Mouse (Mus musculus) thymus, adult 2 months (tissue): ENCODE data around the gene Pigo.

ENCODE experiments used
- CTCF ChIP-seq: fragments of 200-500 bp; IDR thresholded peaks from 2 replicates; pipeline ENCODE4 v1.5.1; 2012; ENCODE audit warnings: mild to moderate bottlenecking, control low read depth, low read length, moderate library complexity, borderline replicate concordance; ENCODE audit not compliant: control insufficient read depth, poor library complexity, insufficient read depth; ENCODE audit errors: extremely low read depth
- POLR2A ChIP-seq: fragments of 200-500 bp; IDR thresholded peaks from 2 replicates; pipeline ENCODE4 v1.6.1; 2012; ENCODE audit warnings: mild to moderate bottlenecking, low read length, control low read depth, moderate library complexity; ENCODE audit not compliant: control insufficient read depth, poor library complexity, insufficient read depth; ENCODE audit errors: extremely low read depth

DNA sequence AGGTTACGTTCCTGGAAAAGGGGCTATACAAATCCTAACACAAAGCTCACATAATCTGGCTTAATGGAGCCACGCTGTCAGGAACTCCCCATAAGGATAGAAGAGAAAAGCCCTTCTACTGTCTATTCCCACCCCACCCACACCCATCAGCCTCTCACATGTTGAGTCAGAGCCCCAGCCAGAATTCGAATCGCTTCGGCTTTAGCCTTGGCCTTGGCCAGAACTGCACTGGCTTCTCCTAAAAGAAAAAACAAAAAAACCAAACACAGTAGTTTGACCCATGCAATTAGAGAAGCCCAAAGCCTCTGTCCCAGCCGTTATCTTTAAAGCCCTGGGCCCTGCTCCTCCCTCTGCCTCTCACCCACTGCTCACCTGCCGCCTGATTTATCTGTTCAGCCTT, 3.5 kb upstream of the Pigo start:
- TF ChIP-seq CTCF (no peak), POLR2A (no peak)
